Mouse (Mus musculus) cerebellum, adult (tissue): ENCODE measurements around the gene Ezh1.
"Not testable (repeated sequence)": the region's sequence is repeated elsewhere in the genome, so short reads cannot be mapped to it uniquely, and the experiment has no call there.

ENCODE experiments used
- ATAC-seq: cut with Nextera tagmentation; 2 replicates; pipeline ENCODE4 v1.9.2; 2017; ENCODE audit warnings: mild to moderate bottlenecking, moderate library complexity, mixed read lengths; ENCODE audit not compliant: insufficient number of reproducible peaks, low FRiP score, low TSS enrichment

The Ezh1 gene

GRCm38 (mm10) chr11:101170811-101171610 lies 55.3 kb downstream of the Ezh1 start, which contains the start of gene Plekhh3:
Plekhh3 (minus strand) TSS chr11:101171351.
- ATAC-seq = peak; percentile 71

GRCm38 (mm10) chr11:101170354-101170810 lies 55.9 kb downstream of the Ezh1 start, which contains the start of gene Cntnap1:
Cntnap1 (plus strand) TSS chr11:101170523.
- ATAC-seq = no peak

- no peak for ATAC-seq
Measured at GRCm38 (mm10) chr11:101169301-101170107, 56.8 kb downstream of the Ezh1 start.

GRCm38 (mm10) chr11:101168301-101168980 lies 57.8 kb downstream of the Ezh1 start:
- ATAC-seq = no peak

- ATAC-seq = no peak
Measured at GRCm38 (mm10) chr11:101167963-101168300, 58.3 kb downstream of the Ezh1 start.

DNA sequence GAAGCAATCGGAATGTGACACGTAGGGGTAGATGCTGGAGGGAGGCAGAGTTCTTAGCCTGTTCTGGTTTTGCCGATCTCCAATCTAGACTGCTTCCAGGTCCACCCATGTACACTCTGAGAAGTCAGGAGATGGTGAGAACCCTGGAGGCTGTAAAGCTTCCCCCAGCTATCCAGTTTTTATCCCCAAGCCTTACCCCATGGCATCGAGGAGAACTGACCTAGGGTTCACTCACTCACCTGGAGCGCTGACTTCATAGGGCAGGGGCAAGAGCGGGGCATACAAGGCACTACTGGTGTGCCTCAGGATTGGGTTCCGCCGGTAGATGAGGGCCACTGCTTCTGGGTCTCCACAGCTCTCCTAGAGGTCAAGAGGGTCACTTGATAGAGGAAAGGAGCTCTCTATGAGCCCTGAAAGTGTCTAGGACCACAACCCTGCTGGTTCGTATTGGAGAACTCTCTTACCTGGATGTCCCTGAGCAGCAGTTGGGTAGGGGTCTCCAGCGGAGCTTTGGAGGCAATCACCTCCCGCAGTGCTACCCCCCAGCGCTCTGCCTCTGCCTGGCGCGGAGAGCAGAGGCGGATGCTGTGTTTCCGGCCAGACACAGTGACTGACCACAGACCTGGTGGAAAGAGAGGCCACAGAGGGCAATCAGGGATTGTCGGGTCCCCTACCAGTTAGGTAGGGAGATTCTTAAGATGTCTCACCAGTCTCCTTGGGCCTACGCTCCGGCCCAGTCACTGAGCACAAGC lies 58.9 kb downstream of the Ezh1 start:
- no peak for ATAC-seq

- ATAC-seq = no peak
Measured at GRCm38 (mm10) chr11:101166357-101166756, 59.9 kb downstream of the Ezh1 start.

- ATAC-seq = no peak
Measured at GRCm38 (mm10) chr11:101164677-101165580, 61.3 kb downstream of the Ezh1 start.

DNA sequence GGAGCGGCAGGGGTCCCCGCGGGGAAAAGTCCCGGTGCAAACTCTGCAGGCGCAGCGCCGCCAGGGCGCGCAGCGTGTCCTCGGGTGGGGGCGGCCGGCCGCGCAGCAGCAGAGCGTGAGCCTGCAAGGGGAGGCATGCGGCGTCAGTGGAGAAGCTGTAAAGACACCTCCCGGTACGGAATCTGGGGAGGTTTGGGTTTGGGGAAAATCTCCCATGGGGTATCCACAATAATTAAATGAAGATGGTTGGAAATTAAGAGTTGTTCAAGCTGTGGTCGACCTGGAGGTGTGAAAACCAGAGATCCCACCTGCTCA lies 62.0 kb downstream of the Ezh1 start:
- ATAC-seq = no peak

GRCm38 (mm10) chr11:101163476-101164350 lies 62.5 kb downstream of the Ezh1 start:
- ATAC-seq = no peak

GRCm38 (mm10) chr11:101162772-101163171 lies 63.5 kb downstream of the Ezh1 start:
- no peak for ATAC-seq

DNA sequence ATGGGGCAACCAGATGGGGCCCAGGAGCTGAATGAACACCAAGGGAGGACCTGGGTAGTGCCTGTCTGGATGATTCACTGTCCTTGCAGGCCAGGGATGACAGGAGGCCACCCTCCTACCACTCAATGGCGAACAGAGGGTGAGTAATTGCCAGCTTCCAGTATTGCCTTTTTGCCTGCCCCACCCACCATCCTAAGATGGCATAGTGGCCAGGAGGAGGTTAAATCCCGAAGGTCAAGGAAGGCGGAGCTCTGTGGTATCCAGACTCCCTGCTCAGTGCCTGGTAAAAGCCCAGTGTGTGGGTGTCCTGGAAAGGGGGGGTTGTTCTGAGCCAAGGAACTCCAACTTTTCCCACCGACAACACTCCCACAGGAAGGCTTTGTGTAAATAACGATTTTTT lies 64.0 kb downstream of the Ezh1 start:
- no peak for ATAC-seq

DNA sequence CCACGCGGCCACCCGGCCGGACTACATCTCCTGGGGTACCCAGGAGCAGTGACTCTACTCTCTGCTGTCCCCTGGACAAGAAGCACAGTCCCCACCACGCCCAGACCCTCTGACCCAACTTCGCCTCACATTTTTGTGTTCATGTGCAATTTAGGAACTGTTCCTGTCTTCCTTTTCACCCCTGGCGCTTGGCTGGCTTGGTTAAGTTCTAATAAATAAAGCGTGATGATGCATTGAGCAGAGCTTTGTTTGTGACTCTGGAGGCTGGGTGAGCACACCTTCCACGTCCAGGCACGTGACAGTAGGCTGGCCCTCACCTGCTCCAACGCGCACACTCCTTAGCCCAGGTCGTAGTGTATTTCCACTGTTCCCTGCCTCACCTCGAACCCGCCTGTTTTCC lies 64.7 kb downstream of the Ezh1 start:
- ATAC-seq = no peak

DNA sequence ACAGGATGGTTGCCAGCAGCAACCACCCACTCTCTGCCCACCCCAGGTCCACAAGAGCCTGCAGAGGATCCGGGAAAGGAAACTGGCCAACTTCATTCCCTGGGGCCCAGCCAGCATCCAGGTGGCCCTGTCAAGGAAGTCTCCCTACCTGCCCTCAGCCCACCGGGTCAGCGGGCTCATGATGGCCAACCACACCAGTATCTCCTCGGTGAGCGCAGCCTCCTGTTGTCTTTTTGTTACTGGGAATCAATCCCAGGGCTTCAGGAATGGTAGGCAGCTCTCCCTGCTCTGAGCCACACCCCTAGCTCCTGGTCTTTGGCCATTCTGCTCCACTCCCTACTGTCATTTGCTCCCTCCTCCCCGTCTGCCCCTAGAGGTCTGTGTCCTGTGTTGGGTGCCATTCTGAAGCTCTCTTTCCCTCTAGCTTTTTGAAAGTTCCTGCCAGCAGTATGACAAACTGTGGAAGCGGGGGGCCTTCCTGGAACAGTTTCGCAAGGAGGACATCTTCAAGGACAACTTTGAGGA lies 65.2 kb downstream of the Ezh1 start:
- not testable (repeated sequence) for ATAC-seq

DNA sequence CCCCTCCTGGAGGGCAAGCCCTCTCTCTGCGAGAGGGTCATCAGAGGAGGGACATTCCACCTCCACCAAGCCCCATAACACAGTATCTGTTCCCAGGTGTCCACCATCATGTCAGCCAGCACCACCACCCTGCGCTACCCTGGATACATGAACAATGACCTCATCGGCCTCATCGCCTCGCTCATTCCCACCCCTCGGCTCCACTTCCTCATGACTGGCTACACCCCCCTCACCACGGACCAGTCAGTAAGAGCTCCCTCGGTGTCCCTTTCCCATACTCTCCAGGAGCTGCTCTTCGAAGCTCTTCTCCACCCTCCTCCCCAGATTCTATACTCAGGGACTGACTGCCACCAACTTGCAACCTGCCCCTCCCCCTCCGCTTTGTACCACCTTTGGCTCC lies 66.1 kb downstream of the Ezh1 start:
- not testable (repeated sequence) for ATAC-seq

GRCm38 (mm10) chr11:101155728-101156371 lies 70.4 kb downstream of the Ezh1 start, which contains the start of gene Tubg2:
Tubg2 (plus strand) TSS chr11:101155907.
- ATAC-seq = peak; percentile 70; the same call in 1 of the 2 replicates

GRCm38 (mm10) chr11:101155151-101155550 lies 71.1 kb downstream of the Ezh1 start:
- no peak for ATAC-seq
